Mouse (Mus musculus): ENCODE data around the gene Sprtn.

DNA sequence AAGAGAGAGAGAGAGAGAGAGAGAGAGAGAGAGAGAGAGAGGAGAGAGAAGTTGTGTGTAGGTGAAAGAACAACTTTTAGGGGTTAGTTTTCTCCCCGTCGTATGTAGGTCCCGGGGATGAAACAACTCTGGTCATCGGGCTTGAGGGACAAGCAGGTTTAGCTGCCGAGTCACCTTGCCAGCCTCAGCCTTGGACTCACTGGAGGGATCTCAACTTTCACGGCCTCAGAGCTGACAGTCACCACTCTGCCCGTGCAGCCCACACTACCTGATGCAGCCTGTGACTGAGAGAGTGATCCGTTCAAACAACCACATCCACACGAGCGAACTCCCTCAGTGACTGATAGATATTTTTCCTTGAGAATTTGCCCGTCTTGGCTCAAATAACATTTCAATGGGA is 31.3 kb downstream of the Sprtn start:
- TF ChIP-seq CTCF (IDR thresholded peaks at IDR 0.05; ENCODE audit: control insufficient read depth, insufficient read depth, insufficient read length) = no peak
- TF ChIP-seq MYOG (IDR thresholded peaks at IDR 0.05; ENCODE audit: control insufficient read depth, extremely low read depth, insufficient read length) = no peak
- no peak for TF ChIP-seq MYOD1 (IDR thresholded peaks at IDR 0.05; ENCODE audit: control insufficient read depth, insufficient read length, low read depth)
